Mouse (Mus musculus): ENCODE measurements around the gene Sdhb. TPM values are rescaled to one million over a fixed set of nuclear protein-coding genes. Genes with fewer than 3 reads are reported as not detected.

The Sdhb gene
- total and polyA plus RNA-seq, 3 experiments = 292 to 414 (median 342) TPM

DNA sequence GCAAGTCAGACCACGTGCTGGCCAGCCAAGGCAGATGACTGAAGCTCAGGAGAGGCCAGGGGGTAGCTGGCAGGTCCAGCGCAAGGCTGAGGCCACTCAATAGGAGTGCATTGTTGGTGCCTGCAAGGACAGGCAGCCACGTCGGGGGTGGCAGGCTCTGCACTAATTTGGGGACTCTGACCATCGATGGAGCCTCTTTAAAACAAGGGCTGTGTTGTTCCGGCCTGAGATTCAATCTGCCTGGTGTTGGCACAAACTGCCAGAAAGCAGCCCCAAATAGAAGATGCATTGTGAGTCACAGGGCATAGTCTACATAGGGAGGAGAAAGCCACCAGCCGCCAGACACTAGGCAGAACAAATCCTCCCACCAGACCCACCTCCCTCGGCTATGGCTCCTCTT, 31.3 kb upstream of the Sdhb start:
- Histone ChIP-seq H3K27me3 (ENCODE audit: control insufficient read depth in 1 of 2, insufficient read depth in 2 of 2, low read length in 2 of 2) (no peaks in the 10 kb centered on the region; a peak in 1 of 4 replicates), H3K9ac (ENCODE audit: control insufficient read depth, low read depth, low read length, poor library complexity, severe bottlenecking) (no peak overlapping the region), H3K36me3 (ENCODE audit: control insufficient read depth in 1 of 2, insufficient read depth in 2 of 2, low read length in 2 of 2) (0 out of 4 replicates have a peak, but pooled peaks cover 0 to 5% of the 10 kb centered on the region in 2 experiments), H3K4me3 (ENCODE audit: control insufficient read depth in 1 of 2, insufficient read depth in 1 of 2, low read depth in 2 of 2, low read length in 2 of 2) (no peak overlapping the region), H3K9me3 (replicated peaks; ENCODE audit: insufficient read depth, low read length) (no peaks in the 10 kb centered on the region), H3K4me1 (ENCODE audit: control insufficient read depth in 1 of 2, insufficient read depth in 2 of 2, low read length in 2 of 2) (peaks cover 0 to 14% of the 10 kb centered on the region in 2 experiments; a peak in 2 of 4 replicates), H3K27ac (ENCODE audit: control insufficient read depth, low read depth, low read length) (no peak overlapping the region), H3K79me2 (ENCODE audit: control insufficient read depth, insufficient read depth, low read length, poor library complexity) (no peaks in the 10 kb centered on the region)
- DNase-seq (ENCODE audit: low read depth, low spot score) = no peak
- TF ChIP-seq ZC3H11A (IDR thresholded peaks at IDR 0.05; ENCODE audit: low read depth, low read length) (no peak), USF2 (IDR thresholded peaks at IDR 0.05; ENCODE audit: borderline replicate concordance in 1 of 2, insufficient read depth in 1 of 2, low read depth in 1 of 2, low read length in 2 of 2) (no peak), EP300 (IDR thresholded peaks at IDR 0.05; ENCODE audit: low read depth in 1 of 2, low read length in 2 of 2) (no peak), ELF1 (IDR thresholded peaks at IDR 0.05; ENCODE audit: low read depth, low read length) (no peak), ZMIZ1 (IDR thresholded peaks at IDR 0.05; ENCODE audit: low read depth, low read length) (no peak), MYB (IDR thresholded peaks at IDR 0.05; ENCODE audit: low read depth, low read length) (no peak), GATA1 (IDR thresholded peaks at IDR 0.05; ENCODE audit: low read depth, low read length) (no peak), KAT2A (conservative IDR thresholded peaks at IDR 0.05; ENCODE audit: low read depth, low read length) (no peak), POLR2A (IDR thresholded peaks at IDR 0.05; ENCODE audit: control insufficient read depth in 1 of 2, insufficient read depth in 1 of 2, low read depth in 1 of 2, low read length in 2 of 2, poor library complexity in 1 of 2) (no peak), MXI1 (IDR thresholded peaks at IDR 0.05; ENCODE audit: low read depth, low read length) (no peak)

DNA sequence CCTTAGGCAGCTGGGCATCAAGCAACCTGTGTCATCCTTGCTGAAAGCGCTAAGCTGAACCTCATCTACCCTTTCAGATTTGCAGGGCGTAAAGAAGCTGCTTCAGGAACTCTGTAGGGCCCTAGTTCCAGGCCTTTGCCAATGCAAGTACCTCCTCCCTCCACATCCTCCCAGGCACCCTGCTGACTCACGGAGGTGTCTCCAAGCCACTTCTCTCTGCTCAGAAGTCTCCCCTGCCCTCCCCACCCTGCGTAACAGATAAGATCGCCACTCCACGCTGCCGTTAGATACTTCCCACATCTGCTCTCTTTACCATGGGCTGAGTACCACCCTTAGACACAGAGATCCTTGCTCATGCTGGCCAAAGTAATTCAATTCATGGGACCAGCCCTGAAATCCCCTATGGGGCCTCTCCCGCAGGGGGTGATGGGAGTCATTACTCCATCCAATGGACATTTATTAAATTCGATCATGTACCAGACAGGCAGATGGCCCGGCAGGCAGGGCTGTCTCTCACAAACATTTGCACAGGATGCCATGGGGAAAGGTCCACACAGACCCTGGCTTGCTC, 30.0 kb upstream of the Sdhb start:
- TF ChIP-seq CHD1 (IDR thresholded peaks at IDR 0.05; ENCODE audit: low read depth, low read length) = no peak
- TF ChIP-seq EP300 (IDR thresholded peaks at IDR 0.05; ENCODE audit: low read depth in 1 of 2, low read length in 2 of 2) = peak in 1 of 2 experiments; percentile 43; a peak in 2 of 4 replicates
- peak; percentile 40; the same call in 1 of the 2 replicates for TF ChIP-seq GATA1 (IDR thresholded peaks at IDR 0.05; ENCODE audit: low read depth, low read length)
- no peak for TF ChIP-seq POLR2AphosphoS2 (IDR thresholded peaks at IDR 0.05; ENCODE audit: low read length)
- TF ChIP-seq BHLHE40 (IDR thresholded peaks at IDR 0.05; ENCODE audit: borderline replicate concordance, low read depth, low read length) = no peak
- peak; percentile 71 for DNase-seq (ENCODE audit: low read depth, low spot score)
- H3K4me1 ChIP-seq (ENCODE audit: control insufficient read depth in 1 of 2, insufficient read depth in 2 of 2, low read length in 2 of 2) = peaks cover 0 to 15% of the 10 kb centered on the region in 2 experiments; a peak in 2 of 4 replicates
- H3K36me3 ChIP-seq (ENCODE audit: control insufficient read depth in 1 of 2, insufficient read depth in 2 of 2, low read length in 2 of 2) = 0 out of 4 replicates have a peak, but pooled peaks cover 0 to 5% of the 10 kb centered on the region in 2 experiments
- H3K4me3 ChIP-seq (ENCODE audit: control insufficient read depth in 1 of 2, insufficient read depth in 1 of 2, low read depth in 2 of 2, low read length in 2 of 2) = no peak overlapping the region
- no peak overlapping the region for H3K27ac ChIP-seq (ENCODE audit: control insufficient read depth, low read depth, low read length)
- H3K79me2 ChIP-seq (ENCODE audit: control insufficient read depth, insufficient read depth, low read length, poor library complexity) = no peaks in the 10 kb centered on the region
- H3K9ac ChIP-seq (ENCODE audit: control insufficient read depth, low read depth, low read length, poor library complexity, severe bottlenecking) = no peak overlapping the region
- H3K27me3 ChIP-seq (ENCODE audit: control insufficient read depth in 1 of 2, insufficient read depth in 2 of 2, low read length in 2 of 2) = no peaks in the 10 kb centered on the region
- no peaks in the 10 kb centered on the region for H3K9me3 ChIP-seq (replicated peaks; ENCODE audit: insufficient read depth, low read length)

DNA sequence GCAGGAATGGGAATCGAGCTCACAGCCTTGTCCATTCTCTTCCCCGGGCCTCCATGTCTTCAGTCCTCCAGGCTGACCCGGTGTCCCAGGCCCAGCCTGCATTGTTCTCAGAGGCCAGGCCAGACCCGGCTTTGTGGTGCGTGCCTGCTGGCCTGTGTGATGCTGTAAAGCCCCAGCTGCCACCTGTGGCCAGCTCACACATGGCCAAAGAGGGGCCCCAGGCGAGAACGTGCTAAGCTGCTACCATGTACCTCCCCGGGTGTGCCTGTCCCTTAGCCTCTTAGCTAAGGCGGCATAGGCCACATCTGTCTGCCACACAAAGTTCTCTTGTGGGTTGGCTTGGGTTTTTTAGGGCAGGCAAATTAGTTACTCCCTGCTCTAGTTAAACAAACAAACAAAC, 25.4 kb upstream of the Sdhb start:
- Histone ChIP-seq H3K9me3 (replicated peaks; ENCODE audit: insufficient read depth, low read length) (no peaks in the 10 kb centered on the region), H3K4me3 (ENCODE audit: control insufficient read depth in 1 of 2, insufficient read depth in 1 of 2, low read depth in 2 of 2, low read length in 2 of 2) (no peak overlapping the region), H3K4me1 (ENCODE audit: control insufficient read depth in 1 of 2, insufficient read depth in 2 of 2, low read length in 2 of 2) (peaks cover 0 to 12% of the 10 kb centered on the region in 2 experiments; a peak in 2 of 4 replicates), H3K9ac (ENCODE audit: control insufficient read depth, low read depth, low read length, poor library complexity, severe bottlenecking) (no peak overlapping the region), H3K27ac (ENCODE audit: control insufficient read depth, low read depth, low read length) (no peak overlapping the region), H3K27me3 (ENCODE audit: control insufficient read depth in 1 of 2, insufficient read depth in 2 of 2, low read length in 2 of 2) (no peaks in the 10 kb centered on the region), H3K79me2 (ENCODE audit: control insufficient read depth, insufficient read depth, low read length, poor library complexity) (no peaks in the 10 kb centered on the region), H3K36me3 (ENCODE audit: control insufficient read depth in 1 of 2, insufficient read depth in 2 of 2, low read length in 2 of 2) (0 out of 4 replicates have a peak, but pooled peaks cover 0 to 3% of the 10 kb centered on the region in 2 experiments)
- TF ChIP-seq CTCF (IDR thresholded peaks at IDR 0.05 in 2 of 3, conservative IDR thresholded peaks at IDR 0.05 in 1 of 3; ENCODE audit: control insufficient read depth in 1 of 3, insufficient read depth in 1 of 3, low read depth in 2 of 3, low read length in 3 of 3, poor library complexity in 1 of 3, severe bottlenecking in 1 of 3) (no peak), MXI1 (IDR thresholded peaks at IDR 0.05; ENCODE audit: low read depth, low read length) (no peak), USF2 (IDR thresholded peaks at IDR 0.05; ENCODE audit: borderline replicate concordance in 1 of 2, insufficient read depth in 1 of 2, low read depth in 1 of 2, low read length in 2 of 2) (no peak), ETS1 (IDR thresholded peaks at IDR 0.05; ENCODE audit: low read depth, low read length) (no peak), NRF1 (IDR thresholded peaks at IDR 0.05; ENCODE audit: insufficient read depth, low read depth, low read length, poor library complexity, severe bottlenecking) (no peak), GATA1 (IDR thresholded peaks at IDR 0.05; ENCODE audit: low read depth, low read length) (no peak)
- no peak for DNase-seq (ENCODE audit: low read depth, low spot score)
